Mouse (Mus musculus) CH12.LX (cell line): ENCODE results near the gene Ninj1. TPM values are rescaled to one million over a fixed set of nuclear protein-coding genes. Genes with fewer than 3 reads are reported as not detected.

Experiments used
- DNase-seq: peaks from one replicate; pipeline ENCODE4 v3.0.0-alpha.2; 2013; ENCODE audit errors: extremely low read depth
- H3K27ac ChIP-seq: 2 replicates; pipeline ENCODE4 v1.5.1; 2012; ENCODE audit warnings: low read depth, mild to moderate bottlenecking, control low read depth, moderate library complexity; ENCODE audit not compliant: insufficient read depth
- H3K27me3 ChIP-seq: replicated peaks from 2 replicates; pipeline ENCODE3; 2012; ENCODE audit warnings: inconsistent platforms
- H3K36me3 ChIP-seq, 2 experiments: replicated peaks in 1 of 2; 2 replicates each; pipeline versions ENCODE3 to v1.6.1; 2012; ENCODE audit warnings: inconsistent platforms in 1 of 2, low read length in 1 of 2, mild to moderate bottlenecking in 1 of 2, mixed read lengths in 1 of 2, moderate library complexity in 1 of 2; ENCODE audit not compliant: control insufficient read depth in 1 of 2, insufficient read depth in 1 of 2
- H3K4me1 ChIP-seq, 2 experiments: 2 replicates each; pipeline ENCODE4 v1.6.1; 2012; ENCODE audit warnings: inconsistent platforms in 1 of 2, moderate library complexity in 1 of 2; ENCODE audit not compliant: insufficient read depth in 2 of 2, control insufficient read depth in 1 of 2
- H3K4me2 ChIP-seq: 2 replicates; pipeline ENCODE4 v1.6.1; 2012; ENCODE audit warnings: low read depth, mild to moderate bottlenecking, control low read depth; ENCODE audit not compliant: poor library complexity, insufficient read depth, severe bottlenecking
- H3K4me3 ChIP-seq, 3 experiments: fragments of 150-350 bp in 1 of 3; sonication (generic) in 1 of 3; replicated peaks in 1 of 3; 2 replicates each; pipeline versions ENCODE3 to v1.5.1; 2011 to 2012; ENCODE audit warnings: low read depth in 2 of 3, low read length in 2 of 3, mild to moderate bottlenecking in 2 of 3, moderate library complexity in 2 of 3, control low read depth in 1 of 3, improper control_type of control experiment in 1 of 3, inconsistent platforms in 1 of 3, mixed read lengths in 1 of 3; ENCODE audit not compliant: poor library complexity in 1 of 3
- H3K79me2 ChIP-seq: replicated peaks from 2 replicates; pipeline ENCODE4 v1.6.1; 2012; ENCODE audit warnings: mild to moderate bottlenecking, moderate library complexity; ENCODE audit not compliant: control insufficient read depth, poor library complexity, insufficient read depth, severe bottlenecking; ENCODE audit errors: extremely low read depth
- H3K9ac ChIP-seq: 2 replicates; pipeline ENCODE4 v1.6.1; 2012; ENCODE audit warnings: low read depth, mild to moderate bottlenecking, control low read depth, moderate library complexity; ENCODE audit not compliant: insufficient read depth
- H3K9me3 ChIP-seq: replicated peaks from 2 replicates; pipeline ENCODE3; 2012; ENCODE audit warnings: low read length, inconsistent platforms, mixed read lengths
- BHLHE40 ChIP-seq: IDR thresholded peaks from 2 replicates; pipeline ENCODE4 v1.6.1; 2011; ENCODE audit warnings: mild to moderate bottlenecking, low read depth, low read length, improper control_type of control experiment
- CHD1 ChIP-seq: IDR thresholded peaks from 2 replicates; pipeline ENCODE4 v1.6.1; 2012; ENCODE audit warnings: low read depth, low read length, improper control_type of control experiment, inconsistent platforms
- CHD2 ChIP-seq: IDR thresholded peaks from 2 replicates; pipeline ENCODE4 v1.6.1; 2011; ENCODE audit warnings: low read length, improper control_type of control experiment
- ELF1 ChIP-seq: IDR thresholded peaks from 2 replicates; pipeline ENCODE4 v1.6.1; 2014; ENCODE audit warnings: low read depth, mild to moderate bottlenecking, inconsistent platforms, low read length, improper control_type of control experiment
- ETS1 ChIP-seq: conservative IDR thresholded peaks from 2 replicates; pipeline ENCODE4 v1.6.1; 2012; ENCODE audit warnings: low read depth, mild to moderate bottlenecking, inconsistent platforms, low read length, improper control_type of control experiment, moderate library complexity
- IRF4 ChIP-seq: IDR thresholded peaks from 2 replicates; pipeline ENCODE4 v1.6.1; 2014; ENCODE audit warnings: low read depth, mild to moderate bottlenecking, inconsistent platforms, low read length, improper control_type of control experiment
- MAFK ChIP-seq: IDR thresholded peaks from 2 replicates; pipeline ENCODE4 v1.6.1; 2011; ENCODE audit warnings: low read length, improper control_type of control experiment; ENCODE audit not compliant: insufficient replicate concordance
- MAX ChIP-seq: IDR thresholded peaks from 2 replicates; pipeline ENCODE4 v1.6.1; 2011; ENCODE audit warnings: low read length, improper control_type of control experiment
- MEF2A ChIP-seq: IDR thresholded peaks from 2 replicates; pipeline ENCODE4 v1.6.1; 2014; ENCODE audit warnings: low read depth, mild to moderate bottlenecking, inconsistent platforms, low read length, improper control_type of control experiment, borderline replicate concordance
- MXI1 ChIP-seq: IDR thresholded peaks from 2 replicates; pipeline ENCODE4 v1.6.1; 2011; ENCODE audit warnings: mild to moderate bottlenecking, low read depth, low read length, improper control_type of control experiment
- NRF1 ChIP-seq: IDR thresholded peaks from 2 replicates; pipeline ENCODE4 v1.6.1; 2014; ENCODE audit warnings: low read depth, mild to moderate bottlenecking, inconsistent platforms, low read length, improper control_type of control experiment, moderate library complexity
- POLR2A ChIP-seq: IDR thresholded peaks from 2 replicates; pipeline ENCODE4 v1.6.1; 2011; ENCODE audit warnings: low read depth, mild to moderate bottlenecking, improper control_type of control experiment, low read length
- POLR2AphosphoS2 ChIP-seq: IDR thresholded peaks from 2 replicates; pipeline ENCODE4 v1.6.1; 2011; ENCODE audit warnings: low read depth, low read length, improper control_type of control experiment
- RCOR1 ChIP-seq: conservative IDR thresholded peaks from 2 replicates; pipeline ENCODE4 v1.6.1; 2012; ENCODE audit warnings: low read depth, mild to moderate bottlenecking, inconsistent platforms, low read length, improper control_type of control experiment
- SIN3A ChIP-seq: IDR thresholded peaks from 2 replicates; pipeline ENCODE4 v1.6.1; 2012; ENCODE audit warnings: low read length, improper control_type of control experiment, inconsistent platforms
- TBP ChIP-seq: conservative IDR thresholded peaks from 2 replicates; pipeline ENCODE4 v1.6.1; 2011; ENCODE audit warnings: low read depth, low read length, improper control_type of control experiment
- TCF12 ChIP-seq: IDR thresholded peaks from 2 replicates; pipeline ENCODE4 v1.6.1; 2014; ENCODE audit warnings: low read depth, mild to moderate bottlenecking, inconsistent platforms, low read length, improper control_type of control experiment
- UBTF ChIP-seq: IDR thresholded peaks from 2 replicates; pipeline ENCODE4 v1.6.1; 2012; ENCODE audit warnings: low read depth, mild to moderate bottlenecking, inconsistent platforms, low read length, improper control_type of control experiment, moderate library complexity
- USF1 ChIP-seq: IDR thresholded peaks from 2 replicates; pipeline ENCODE4 v1.6.1; 2014; ENCODE audit warnings: low read depth, mild to moderate bottlenecking, inconsistent platforms, low read length, improper control_type of control experiment
- USF2 ChIP-seq: conservative IDR thresholded peaks from 2 replicates; pipeline ENCODE4 v1.6.1; 2011; ENCODE audit warnings: low read depth, low read length, improper control_type of control experiment
- ZC3H11A ChIP-seq: IDR thresholded peaks from 2 replicates; pipeline ENCODE4 v1.6.1; 2012; ENCODE audit warnings: low read depth, mild to moderate bottlenecking, inconsistent platforms, low read length, improper control_type of control experiment
- ZKSCAN1 ChIP-seq: IDR thresholded peaks from 2 replicates; pipeline ENCODE4 v1.6.1; 2012; ENCODE audit warnings: low read depth, inconsistent platforms, low read length, improper control_type of control experiment, borderline replicate concordance
- ZNF384 ChIP-seq: IDR thresholded peaks from 2 replicates; pipeline ENCODE4 v1.6.1; 2012; ENCODE audit warnings: low read depth, low read length, improper control_type of control experiment, inconsistent platforms
- dilution Hi-C: fragments of 300-500 bp; cut with MboI; formaldehyde crosslinking; loops from 2 replicates; pipeline ENCODE4 v1.14.3; 2020; ENCODE audit warnings: low sequenced_read_pairs; ENCODE audit not compliant: extremely low pct_unique_long_range_greater_than_20kb, extremely low pct_ligation_motif_present
- in situ Hi-C: fragments of 300-500 bp; cut with MboI; formaldehyde crosslinking; loops from 3 replicates; pipeline ENCODE4 v1.14.3; 2019; ENCODE audit warnings: low sequenced_read_pairs, low pct_ligation_motif_present, low pct_unique_long_range_greater_than_20kb, mixed read lengths
- polyA plus RNA-seq: library from polyadenylated mRNA; unstranded; fragments of >175 nt; gene quantifications from 2 replicates; pipeline ENCODE4 v1.2.1, GENCODE M21; 2012; ENCODE audit warnings: low read depth; ENCODE audit not compliant: insufficient read length
- total RNA-seq, 2 experiments: library from RNA; depleted of rRNA; stranded (reverse); fragments of 300-350 nt in 1 of 2; fragments of >200 nt in 1 of 2; gene quantifications; 2 replicates each; pipeline ENCODE4 v1.2.3; 2012 to 2014

The Ninj1 gene
- total and polyA plus RNA-seq, 3 experiments = 12.7 to 25.2 (median 21.2) TPM

DNA sequence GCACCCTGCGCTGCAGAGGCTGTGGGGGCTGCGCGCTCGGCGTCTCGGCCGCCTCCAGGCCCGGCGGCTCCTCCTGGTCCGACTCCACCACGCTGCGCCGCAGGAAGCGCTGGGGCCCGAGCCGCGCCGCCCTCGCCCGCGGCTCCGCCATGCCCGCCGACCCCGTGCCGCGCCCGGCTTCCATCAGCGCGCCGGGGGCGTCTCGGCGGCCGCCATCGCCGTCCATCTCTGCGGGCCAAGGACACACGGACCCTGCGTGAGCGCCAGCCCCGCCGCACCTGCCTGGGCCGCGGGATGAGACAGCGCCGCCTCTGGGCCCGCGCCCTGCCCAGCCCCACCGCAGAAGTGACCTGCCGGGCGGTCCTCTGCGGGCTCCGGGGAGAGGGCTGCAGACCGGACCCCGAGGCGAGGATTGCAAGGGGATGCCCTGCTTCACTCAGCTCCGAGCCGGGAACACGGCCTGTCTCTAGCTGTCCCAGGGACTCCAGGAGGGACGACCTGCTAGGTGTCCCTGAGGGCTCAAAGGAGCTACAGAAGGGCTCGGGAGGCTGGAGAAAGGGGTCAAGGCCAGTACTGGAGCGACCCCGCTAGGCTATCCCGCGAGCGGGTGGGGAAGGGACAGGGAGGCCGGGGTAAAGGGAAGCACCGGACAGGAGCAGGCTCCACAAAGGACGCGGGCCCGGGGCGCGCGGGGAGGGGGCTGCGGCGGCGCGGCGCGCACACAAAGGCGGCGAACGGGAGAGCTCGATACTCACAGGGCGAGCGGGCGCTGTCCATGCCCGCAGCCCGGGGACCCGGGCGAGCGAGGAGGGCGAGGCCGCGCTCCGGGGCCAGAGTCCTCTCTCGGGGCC is 40.1 kb upstream of the Ninj1 start:
- TF ChIP-seq IRF4 (no peak), MAX (no peak), TBP (no peak), USF1 (no peak), MEF2A (no peak), ZC3H11A (no peak), MXI1 (no peak), ZKSCAN1 (no peak), POLR2A (no peak), POLR2AphosphoS2 (no peak), RCOR1 (no peak), TCF12 (no peak), ETS1 (no peak), BHLHE40 (no peak), CHD2 (no peak), SIN3A (no peak), ELF1 (no peak), USF2 (no peak), ZNF384 (no peak), NRF1 (no peak)
- H3K9ac ChIP-seq = no peak overlapping the region
- in situ Hi-C loops = no loop called here
- no peak overlapping the region for H3K27ac ChIP-seq
- H3K4me2 ChIP-seq = peak overlapping the region; percentile 44
- DNase-seq = no peak
- H3K36me3 ChIP-seq = no peaks in the 10 kb centered on the region
- H3K4me3 ChIP-seq = peak overlapping the region in 1 of 3 experiments; percentile 35
- H3K9me3 ChIP-seq = peaks cover 7% of the 10 kb centered on the region
- peaks cover 4% of the 10 kb centered on the region for H3K27me3 ChIP-seq
- H3K79me2 ChIP-seq = no peaks in the 10 kb centered on the region
- peaks cover 0 to 5% of the 10 kb centered on the region in 2 experiments; a peak in 1 of 4 replicates for H3K4me1 ChIP-seq
- dilution Hi-C loops = no loop called here

DNA sequence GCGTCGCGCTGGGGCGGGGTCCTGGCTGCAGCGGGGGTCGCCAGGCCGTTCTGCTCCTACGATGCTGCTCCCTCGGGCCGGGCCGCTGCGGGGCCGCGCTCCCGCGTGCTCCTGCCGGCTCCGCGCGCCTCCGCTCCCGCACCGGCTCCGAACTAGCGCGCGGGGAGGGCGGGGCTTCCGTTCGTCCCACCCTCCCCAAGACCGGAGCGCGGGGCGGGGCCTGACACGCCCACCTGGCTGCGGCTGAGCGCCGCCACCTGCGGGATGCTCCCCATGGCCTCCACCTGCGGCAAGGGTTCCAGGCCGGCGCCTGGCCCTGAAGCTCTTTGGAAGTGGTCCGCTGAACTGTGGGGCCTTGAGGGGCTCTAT is 39.4 kb upstream of the Ninj1 start, which contains the start of gene Wnk2:
Gene Wnk2, minus strand, starts transcription at position 157 of the 369 bp plus-strand sequence.
- Histone ChIP-seq H3K9me3 (peaks cover 7% of the 10 kb centered on the region), H3K27ac (no peak within 1 kb of the TSS), H3K4me1 (peaks cover 0 to 5% of the 10 kb centered on the region in 2 experiments; a peak in 1 of 4 replicates), H3K79me2 (no peaks in the 10 kb centered on the region), H3K27me3 (peaks cover 4% of the 10 kb centered on the region), H3K9ac (no peak within 1 kb of the TSS), H3K36me3 (no peaks in the 10 kb centered on the region), H3K4me3 (peak within 1 kb of the TSS in 1 of 3 experiments; percentile 35), H3K4me2 (peak within 1 kb of the TSS; percentile 44)
- dilution Hi-C loops (no loop called here), in situ Hi-C loops (no loop called here)
- TF ChIP-seq CHD1 (no peak), BHLHE40 (no peak), ZC3H11A (no peak), UBTF (no peak), CHD2 (no peak), USF2 (no peak), MAFK (no peak), POLR2AphosphoS2 (no peak)
- no peak for DNase-seq
